Mouse (Mus musculus) midbrain, postnatal 0 days (tissue): Measurements from ENCODE around the gene F2r. TPM values are rescaled to one million over a fixed set of nuclear protein-coding genes. Genes with fewer than 3 reads are reported as not detected.

Experiments
- ATAC-seq: fragments of 200-750 bp; cut with Nextera tagmentation; 2 replicates; pipeline ENCODE4 v1.8.0; 2017; ENCODE audit warnings: moderate number of reproducible peaks, mild to moderate bottlenecking, moderate TSS enrichment, moderate library complexity; ENCODE audit not compliant: low FRiP score
- DNase-seq: peaks from one replicate; pipeline ENCODE4 v3.0.0-alpha.2; 2015; ENCODE audit warnings: low spot score
- H3K27ac ChIP-seq: fragments of 300-500 bp; sonication (generic); 2 replicates; pipeline ENCODE4 v1.5.1; 2014; ENCODE audit warnings: low read depth, mild to moderate bottlenecking, low read length, mixed read lengths
- H3K27me3 ChIP-seq: fragments of 300-500 bp; sonication (generic); 2 replicates; pipeline ENCODE4 v1.6.1; 2014; ENCODE audit warnings: low read length, control low read depth, mixed read lengths; ENCODE audit not compliant: insufficient read depth
- H3K36me3 ChIP-seq: fragments of 300-500 bp; sonication (generic); 2 replicates; pipeline ENCODE4 v1.6.1; 2014; ENCODE audit warnings: low read length, control low read depth, mixed read lengths; ENCODE audit not compliant: insufficient read depth
- H3K4me1 ChIP-seq: fragments of 300-500 bp; sonication (generic); 2 replicates; pipeline ENCODE4 v1.6.1; 2014; ENCODE audit warnings: mild to moderate bottlenecking, control low read depth, antibody characterized with exemption, low read length, mixed read lengths; ENCODE audit not compliant: insufficient read depth
- H3K4me2 ChIP-seq: fragments of 300-500 bp; sonication (generic); 2 replicates; pipeline ENCODE4 v1.6.1; 2014; ENCODE audit warnings: low read depth, mild to moderate bottlenecking, low read length, mixed read lengths; ENCODE audit not compliant: poor library complexity, severe bottlenecking
- H3K4me3 ChIP-seq: fragments of 300-500 bp; sonication (generic); 2 replicates; pipeline ENCODE4 v1.5.1; 2014; ENCODE audit warnings: low read depth, mild to moderate bottlenecking, low read length, moderate library complexity
- H3K9ac ChIP-seq: fragments of 300-500 bp; sonication (generic); replicated peaks from 2 replicates; pipeline ENCODE4 v1.6.1; 2014; ENCODE audit warnings: mild to moderate bottlenecking, low read length, moderate library complexity, mixed read lengths; ENCODE audit not compliant: poor library complexity, severe bottlenecking
- H3K9me3 ChIP-seq: fragments of 300-500 bp; sonication (generic); 2 replicates; pipeline ENCODE4 v1.6.1; 2016; ENCODE audit warnings: low read length, control low read depth
- CTCF ChIP-seq: IDR thresholded peaks from 2 replicates; pipeline ENCODE4 v1.5.1; 2016; ENCODE audit warnings: antibody characterized with exemption, mild to moderate bottlenecking
- WGBS: fragments of 180-500 bp; shearing (Covaris S2); extraction: QIAGEN DNeasy Blood & Tissue Kit; methylation state at CpG from one replicate; pipeline ENCODE4 v1.1.7; 2014; 5-methylcytosine and 5-hydroxymethylcytosine counted together
- polyA plus RNA-seq: library from polyadenylated mRNA; unstranded; fragments of >200 nt; fragmentation: Nextera tagmentation; extraction: Ambion mirVana; gene quantifications from 2 replicates; pipeline ENCODE4 v1.2.1, GENCODE M21; 2015
- total RNA-seq: library from RNA; depleted of rRNA; stranded (reverse); fragments of >200 nt; gene quantifications from 2 replicates; pipeline ENCODE4 v1.2.3, GENCODE M21; 2014

F2r gene
- total and polyA plus RNA-seq, 2 experiments from 2014 or later: 28.8 to 48.3 TPM

- ATAC-seq: no peak
Measured at GRCm38 (mm10) chr13:95643740-95644139, 25.5 kb upstream of the F2r start.

GRCm38 (mm10) chr13:95641061-95641986, 23.0 kb upstream of the F2r start:
- Histone ChIP-seq H3K4me2 (no peak overlapping the region), H3K4me3 (no peak overlapping the region), H3K27me3 (no peaks in the 10 kb centered on the region), H3K4me1 (no peaks in the 10 kb centered on the region), H3K9me3 (no peaks in the 10 kb centered on the region), H3K36me3 (no peaks in the 10 kb centered on the region), H3K9ac (no peak overlapping the region), H3K27ac (no peak overlapping the region)
- DNase-seq (no peak), ATAC-seq (no peak)
- WGBS: 93% methylated on average over 17 of the region's 17 CpGs
- TF ChIP-seq CTCF: no peak

More at GRCm38 (mm10) chr13:95643740-95644139, 25.5 kb upstream of the F2r start:
- no peak for TF ChIP-seq CTCF
- Histone ChIP-seq H3K9ac (no peak overlapping the region), H3K9me3 (no peaks in the 10 kb centered on the region), H3K27ac (no peak overlapping the region), H3K4me2 (no peak overlapping the region), H3K27me3 (no peaks in the 10 kb centered on the region), H3K4me3 (no peak overlapping the region), H3K4me1 (no peaks in the 10 kb centered on the region), H3K36me3 (no peaks in the 10 kb centered on the region)
- DNase-seq: no peak
- 76% methylated on average over 7 of the region's 7 CpGs for WGBS

GRCm38 (mm10) chr13:95640408-95640807, 22.1 kb upstream of the F2r start:
- no peak for DNase-seq
- no peaks in the 10 kb centered on the region for H3K27me3 ChIP-seq
- WGBS: 90% methylated on average over 1 of the region's 1 CpGs
- H3K36me3 ChIP-seq: no peaks in the 10 kb centered on the region
- no peak overlapping the region for H3K4me2 ChIP-seq
- TF ChIP-seq CTCF: no peak
- H3K4me1 ChIP-seq: no peaks in the 10 kb centered on the region
- no peak overlapping the region for H3K9ac ChIP-seq
- H3K27ac ChIP-seq: no peak overlapping the region
- H3K4me3 ChIP-seq: no peak overlapping the region
- no peak for ATAC-seq
- no peaks in the 10 kb centered on the region for H3K9me3 ChIP-seq

- no peaks in the 10 kb centered on the region for H3K9me3 ChIP-seq
- H3K4me1 ChIP-seq: no peaks in the 10 kb centered on the region
- H3K9ac ChIP-seq: no peak overlapping the region
- H3K4me3 ChIP-seq: no peak overlapping the region
- H3K27ac ChIP-seq: no peak overlapping the region
- TF ChIP-seq CTCF: no peak
- H3K27me3 ChIP-seq: no peaks in the 10 kb centered on the region
- no peaks in the 10 kb centered on the region for H3K36me3 ChIP-seq
- no peak overlapping the region for H3K4me2 ChIP-seq
- 74% methylated on average over 15 of the region's 15 CpGs for WGBS
- DNase-seq: peak; percentile 79
- ATAC-seq: peak; percentile 70; the same call in 1 of the 2 replicates
Measured at GRCm38 (mm10) chr13:95639336-95640116, 21.2 kb upstream of the F2r start.

- H3K27ac ChIP-seq: no peak overlapping the region
- H3K36me3 ChIP-seq: no peaks in the 10 kb centered on the region
- WGBS: 51% methylated on average over 5 of the region's 5 CpGs
- no peak overlapping the region for H3K9ac ChIP-seq
- H3K27me3 ChIP-seq: no peaks in the 10 kb centered on the region
- ATAC-seq (no peak), DNase-seq (no peak)
- no peak overlapping the region for H3K4me2 ChIP-seq
- no peak overlapping the region for H3K4me3 ChIP-seq
- H3K4me1 ChIP-seq: no peaks in the 10 kb centered on the region
- TF ChIP-seq CTCF: no peak
- no peaks in the 10 kb centered on the region for H3K9me3 ChIP-seq
Measured at GRCm38 (mm10) chr13:95638894-95639293, 20.6 kb upstream of the F2r start.

GRCm38 (mm10) chr13:95637737-95638136, 19.4 kb upstream of the F2r start:
- no peak for TF ChIP-seq CTCF
- Histone ChIP-seq H3K27me3 (no peaks in the 10 kb centered on the region), H3K4me2 (no peak overlapping the region), H3K36me3 (no peaks in the 10 kb centered on the region), H3K9me3 (no peaks in the 10 kb centered on the region), H3K27ac (no peak overlapping the region), H3K4me1 (no peaks in the 10 kb centered on the region), H3K4me3 (no peak overlapping the region), H3K9ac (no peak overlapping the region)
- 71% methylated on average over 10 of the region's 10 CpGs for WGBS
- DNase-seq (no peak), ATAC-seq (no peak)
